Mouse (Mus musculus) heart, adult 2 months (tissue): ENCODE measurements at regions not wholly inside any gene's neighbourhood (a gene's known extent, or its start where the extent isn't known, plus 50 kb on each side); places are given as distances from the start of the nearest gene placed in this dataset.

ENCODE experiments used
- CTCF ChIP-seq: fragments of 200-600 bp; IDR thresholded peaks from 2 replicates; pipeline ENCODE4 v1.8.1; 2022; ENCODE audit warnings: antibody characterized with exemption, mild to moderate bottlenecking, moderate library complexity
- EP300 ChIP-seq: fragments of 200-500 bp; IDR thresholded peaks from 2 replicates; pipeline ENCODE4 v1.6.1; 2011; ENCODE audit warnings: low read depth, low read length, control low read depth; ENCODE audit not compliant: insufficient read depth

- TF ChIP-seq CTCF (no peak), EP300 (no peak)
Observed at GRCm38 (mm10) chr14:25299673-25300190, 159.3 kb upstream of the Zmiz1 start.
